Mouse (Mus musculus) cortical plate, adult 2 months (tissue): Measurements from ENCODE around the gene AL607142.1.

Experiments
- CTCF ChIP-seq: fragments of 200-500 bp; IDR thresholded peaks from 2 replicates; pipeline ENCODE4 v1.5.1; 2011; ENCODE audit warnings: mild to moderate bottlenecking, control low read depth, low read length; ENCODE audit not compliant: insufficient read depth; ENCODE audit errors: extremely low read depth
- POLR2A ChIP-seq: fragments of 200-500 bp; IDR thresholded peaks from 2 replicates; pipeline ENCODE4 v1.6.1; 2011; ENCODE audit warnings: mild to moderate bottlenecking, low read length, control low read depth; ENCODE audit not compliant: insufficient read depth; ENCODE audit errors: extremely low read depth

- no peak for TF ChIP-seq CTCF
- TF ChIP-seq POLR2A: no peak
These were observed 36.4 kb downstream of the AL607142.1 start for GRCm38 (mm10) chr4:120101186-120101585.
